Mouse (Mus musculus): ENCODE data around the gene Mapk8ip2.
A peak's percentile ranks its signal among the peaks of the same experiment; 100 is the strongest.

Mapk8ip2 gene

DNA sequence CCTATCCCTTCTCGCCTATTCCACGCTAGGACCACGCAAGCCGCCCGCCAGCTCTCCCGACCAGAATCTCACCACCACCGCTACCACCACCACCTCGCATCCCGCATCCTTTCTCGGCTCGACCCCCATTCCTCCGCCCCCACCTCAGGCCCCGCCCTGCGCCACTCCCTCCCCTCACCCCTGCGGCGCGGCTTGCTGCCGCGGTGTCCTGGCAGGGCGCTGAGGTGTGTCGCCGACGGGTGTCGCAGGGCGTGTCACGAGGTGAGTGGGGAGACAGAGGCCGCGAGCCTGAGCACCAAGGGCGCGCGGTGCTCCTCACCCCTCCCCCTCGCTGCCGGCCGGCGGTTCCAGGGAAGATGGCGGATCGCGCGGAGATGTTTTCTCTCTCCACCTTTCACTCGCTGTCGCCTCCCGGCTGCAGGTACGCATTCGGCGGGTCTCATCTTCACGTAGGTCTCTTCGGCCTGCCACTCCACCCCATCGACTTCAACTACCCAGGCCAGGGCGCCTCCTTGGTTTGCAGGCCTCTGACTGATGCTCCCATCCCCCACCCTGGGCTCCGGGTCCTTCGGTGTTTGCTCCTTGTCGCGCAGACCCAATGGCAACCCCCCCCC, at the start of gene Mapk8ip2:
Gene Mapk8ip2, plus strand, starts transcription at position 49 of the 614 bp plus-strand sequence.
- DNase-seq, result peak; percentile 87

GRCm38 (mm10) chr15:89404831-89405623, 48.7 kb upstream of the Mapk8ip2 start:
- DNase-seq, result no peak

DNA sequence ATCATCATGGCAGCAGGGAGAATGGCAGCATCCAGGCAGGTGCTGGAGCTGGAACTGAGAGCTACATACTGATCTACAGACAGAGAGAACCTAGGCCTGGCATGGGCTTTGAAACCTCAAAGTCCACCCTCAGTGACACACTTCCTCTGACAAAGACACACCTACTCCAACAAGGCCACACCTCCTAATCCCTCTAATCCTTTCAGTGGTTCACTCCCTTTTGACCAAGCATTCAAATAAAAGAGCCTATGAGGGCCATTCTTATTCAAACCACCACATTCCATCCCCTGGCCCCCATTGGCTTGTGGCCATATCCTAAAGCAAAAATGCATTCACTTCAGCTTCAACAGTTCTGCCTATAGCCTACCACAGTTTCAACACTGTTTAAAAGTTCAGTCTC, 47.0 kb upstream of the Mapk8ip2 start:
- no peak for DNase-seq

DNA sequence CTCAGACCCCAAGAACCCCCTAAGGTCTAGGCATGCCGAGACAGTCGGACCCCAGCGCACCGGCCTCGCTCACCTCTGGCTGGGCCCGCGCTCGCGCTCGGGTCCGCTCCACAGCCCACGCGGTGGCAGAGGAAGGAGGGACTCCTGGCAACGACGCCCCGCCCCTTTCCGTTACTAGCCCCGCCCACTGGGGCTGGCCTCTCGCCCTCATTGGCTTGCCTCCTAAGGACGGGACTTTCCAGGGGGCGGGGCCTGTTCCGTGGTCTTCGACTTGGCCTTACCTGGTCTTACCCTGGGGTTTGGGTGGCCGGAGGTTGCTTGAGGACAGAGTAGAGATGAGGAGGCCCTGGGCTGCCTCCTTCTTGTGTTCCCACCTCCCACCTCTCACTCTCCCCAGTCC, 43.6 kb upstream of the Mapk8ip2 start, which contains the start of gene Syce3:
Gene Syce3, minus strand, starts transcription at position 386 of the 400 bp plus-strand sequence.
- no peak for DNase-seq

GRCm38 (mm10) chr15:89415282-89415681, 38.4 kb upstream of the Mapk8ip2 start:
- DNase-seq, result peak; percentile 96

DNA sequence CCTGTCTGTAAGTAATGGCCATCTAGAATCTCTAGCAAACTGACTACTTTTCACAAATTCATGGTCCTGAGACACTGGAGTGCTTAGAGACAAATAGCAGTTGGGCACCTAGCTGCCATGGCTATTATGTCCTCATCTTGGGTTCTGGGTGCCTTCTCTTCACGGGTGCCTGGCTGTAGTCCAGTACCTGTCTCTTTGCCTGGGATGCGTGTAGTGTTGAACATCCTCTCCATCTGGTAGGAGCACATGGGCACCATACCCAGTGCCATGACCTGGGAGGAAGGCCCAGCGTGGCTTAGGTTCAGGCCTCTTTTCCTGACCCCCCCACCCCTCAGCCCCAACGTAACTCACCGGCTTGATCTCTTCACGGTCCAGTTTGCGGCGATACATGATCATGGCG, 31.8 kb upstream of the Mapk8ip2 start:
- DNase-seq, result no peak

- peak; percentile 93 for DNase-seq
Observed at GRCm38 (mm10) chr15:89424621-89425020, 29.1 kb upstream of the Mapk8ip2 start.

DNA sequence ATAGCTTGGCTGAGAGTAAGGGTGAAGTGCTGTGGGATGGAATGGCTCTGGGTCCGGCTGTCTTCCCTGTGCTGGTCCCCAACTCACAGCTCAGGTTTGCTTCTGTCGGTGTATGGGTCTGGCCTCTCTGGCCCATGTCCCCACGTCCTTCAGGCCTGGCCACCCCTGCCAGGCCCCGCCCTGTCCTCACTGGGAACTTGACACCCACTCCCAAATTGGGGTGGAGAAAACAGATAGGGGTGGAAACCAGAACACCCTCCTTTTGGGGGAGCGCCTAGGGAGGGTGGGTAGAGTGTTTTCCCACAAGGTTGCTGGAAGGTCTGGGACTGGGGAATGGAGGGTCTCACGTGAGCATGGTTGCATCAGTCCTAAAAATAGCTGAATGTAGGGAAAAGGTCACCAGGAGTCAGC, 28.0 kb upstream of the Mapk8ip2 start, which contains the start of gene Cpt1b:
Gene Cpt1b, minus strand, starts transcription at position 153 of the 411 bp plus-strand sequence.
- peak; percentile 98 for DNase-seq

DNA sequence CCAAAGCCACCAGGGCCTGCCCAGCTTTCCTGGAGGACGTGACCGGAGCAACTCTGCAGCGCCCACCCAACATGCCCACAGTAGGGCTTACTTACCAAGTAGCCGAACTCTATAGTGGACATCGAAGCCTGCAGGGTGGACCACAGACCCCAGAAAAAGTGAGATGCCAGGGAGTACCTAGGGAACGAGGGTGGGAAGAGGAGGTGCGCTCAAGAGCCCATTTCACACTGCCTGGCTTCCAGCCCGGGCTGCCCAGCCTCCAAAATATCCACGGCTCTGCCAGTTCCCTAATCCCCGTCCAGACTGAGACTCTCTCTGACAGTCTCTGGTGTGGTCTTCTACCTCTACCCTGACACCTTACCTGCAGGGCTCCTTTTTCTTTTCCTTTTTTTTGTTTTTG, 27.0 kb upstream of the Mapk8ip2 start:
- DNase-seq, result peak; percentile 96

DNA sequence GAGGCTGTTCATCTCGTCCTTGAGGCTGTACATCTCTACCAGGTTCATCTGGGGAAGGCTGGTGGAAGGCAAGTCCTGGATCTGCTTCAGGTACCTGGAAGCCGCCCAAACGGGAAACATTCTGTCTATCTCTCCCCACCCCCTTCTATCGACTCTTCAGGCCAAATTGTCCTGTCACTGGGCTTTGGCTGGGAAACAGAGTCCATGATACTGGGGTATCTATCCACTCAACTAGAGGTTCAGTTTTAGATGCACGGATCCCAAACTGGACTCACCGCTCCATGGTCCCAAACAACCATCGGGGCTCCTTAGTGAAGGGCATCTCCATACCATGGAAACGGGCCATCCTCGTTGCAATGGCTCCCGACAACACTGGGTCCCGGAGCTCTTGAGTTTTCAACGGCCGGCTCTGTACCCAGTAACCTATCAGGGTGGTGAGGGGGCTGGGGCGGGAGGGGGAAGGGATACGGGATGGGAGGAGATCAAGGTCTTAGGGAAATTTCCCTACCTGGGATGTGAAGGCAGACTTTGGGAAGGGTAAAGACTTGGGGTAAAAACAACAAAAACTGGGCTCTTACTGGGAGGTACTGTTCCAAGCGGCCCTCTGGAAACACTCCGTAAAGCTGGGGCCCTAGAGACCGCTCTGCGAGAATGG, 25.4 kb upstream of the Mapk8ip2 start:
- DNase-seq, result peak; percentile 95

- no peak for DNase-seq
Observed at GRCm38 (mm10) chr15:89428821-89429351, 24.8 kb upstream of the Mapk8ip2 start.

- peak; percentile 100 for DNase-seq
Observed at GRCm38 (mm10) chr15:89429352-89430221, 24.1 kb upstream of the Mapk8ip2 start, which contains the start of the genes C730034F03Rik, Gm44502 and Chkb. Gene C730034F03Rik, plus strand, starts transcription at chr15:89429589. Gene Gm44502, minus strand, starts transcription at chr15:89429696. Gene Chkb, minus strand, starts transcription at chr15:89429908.

DNA sequence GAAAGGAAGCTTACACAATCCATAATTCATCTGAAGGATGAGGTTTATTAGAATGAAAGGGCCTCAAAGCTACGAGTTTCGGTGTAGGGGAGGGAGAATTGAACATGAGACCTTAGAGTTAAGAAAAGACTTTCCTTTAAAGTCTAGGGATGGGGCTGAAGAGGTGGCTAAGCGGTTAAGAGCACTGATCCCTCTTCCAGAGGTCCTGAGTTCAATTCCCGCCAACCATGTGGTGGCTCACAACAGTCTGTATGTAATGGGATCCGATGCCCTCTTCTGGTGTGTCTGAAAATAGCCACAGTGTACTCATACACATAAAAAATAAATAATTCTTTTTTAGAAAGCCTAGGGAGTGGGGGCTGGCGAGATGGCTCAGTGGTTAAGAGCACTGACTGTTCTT, 23.4 kb upstream of the Mapk8ip2 start:
- no peak for DNase-seq

- DNase-seq, result peak; percentile 86
Observed at GRCm38 (mm10) chr15:89430771-89431170, 22.9 kb upstream of the Mapk8ip2 start.

GRCm38 (mm10) chr15:89431271-89431670, 22.4 kb upstream of the Mapk8ip2 start:
- no peak for DNase-seq

DNA sequence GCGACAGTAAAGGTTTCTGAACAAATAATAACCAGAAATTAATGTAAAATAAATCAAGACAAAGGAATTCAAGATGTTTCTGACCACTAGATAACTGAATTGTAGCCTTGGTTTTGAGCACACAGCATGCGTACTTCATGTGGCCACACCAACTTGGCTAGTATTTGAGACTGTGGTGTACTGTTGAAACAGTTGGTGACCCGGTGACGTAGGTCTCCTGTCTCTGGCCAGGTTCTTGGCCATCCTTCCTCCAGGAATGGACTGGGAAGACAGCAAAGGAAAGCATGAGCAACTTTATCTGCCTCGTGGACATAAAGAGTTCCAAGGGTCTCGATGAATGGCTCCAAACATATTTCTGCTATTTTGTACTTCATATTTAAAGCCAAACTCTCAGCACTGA, 21.9 kb upstream of the Mapk8ip2 start:
- peak; percentile 83 for DNase-seq

DNA sequence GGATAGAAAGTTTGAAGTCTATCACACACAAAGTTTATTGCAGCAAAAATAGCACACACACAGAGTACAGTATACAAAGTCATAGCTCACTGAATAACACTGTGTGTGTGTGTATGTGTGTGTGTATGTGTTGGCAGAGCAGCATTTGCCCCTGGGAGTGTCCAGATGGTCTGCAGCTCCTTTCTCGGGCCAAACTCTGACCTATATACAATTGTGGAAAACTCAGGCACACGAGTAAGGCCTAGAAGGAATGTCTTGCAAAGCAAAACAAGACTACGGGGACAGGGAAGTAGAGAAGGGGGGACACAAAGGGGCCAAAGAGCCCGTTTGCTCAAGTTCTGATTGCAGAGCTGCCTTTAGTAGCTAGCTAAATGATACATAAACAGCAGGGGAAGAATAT, 20.8 kb upstream of the Mapk8ip2 start:
- peak; percentile 73 for DNase-seq

- peak; percentile 73 for DNase-seq
Observed at GRCm38 (mm10) chr15:89434136-89434535, 19.6 kb upstream of the Mapk8ip2 start.

GRCm38 (mm10) chr15:89435878-89436277, 17.8 kb upstream of the Mapk8ip2 start:
- DNase-seq, result peak; percentile 79

DNA sequence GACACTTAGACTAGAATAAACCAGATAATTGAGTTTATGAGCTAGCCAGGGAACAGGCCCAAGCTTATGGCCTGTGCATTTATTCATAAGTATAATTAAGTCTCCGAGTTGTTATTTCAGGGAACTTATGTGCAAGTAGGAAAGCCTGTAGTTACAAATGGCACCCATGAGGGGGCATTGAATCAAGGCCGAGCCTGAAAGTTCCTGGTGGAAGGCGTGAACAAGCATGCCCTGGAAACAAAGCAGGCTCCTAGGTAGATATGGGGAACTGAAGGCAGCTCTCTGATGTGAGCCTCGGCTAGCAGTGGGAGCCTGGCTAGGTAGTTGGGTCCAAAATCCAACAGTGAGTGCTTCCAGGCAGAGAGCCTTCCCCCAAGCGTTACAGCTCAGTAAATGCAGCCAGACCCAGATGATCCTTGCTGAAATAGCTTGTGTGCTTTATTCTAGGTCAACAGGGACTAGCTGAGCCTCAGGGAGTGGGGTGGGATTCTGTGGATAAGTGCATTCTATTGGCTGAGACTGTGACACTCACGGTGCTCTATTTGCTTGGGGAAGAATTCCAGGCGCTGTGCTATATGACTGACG, 11.1 kb upstream of the Mapk8ip2 start:
- DNase-seq, result peak; percentile 72

All from heart, adult 11 months (tissue).